20 mouse cellular contexts compared by ENCODE assay signal in the genomic region with DNA sequence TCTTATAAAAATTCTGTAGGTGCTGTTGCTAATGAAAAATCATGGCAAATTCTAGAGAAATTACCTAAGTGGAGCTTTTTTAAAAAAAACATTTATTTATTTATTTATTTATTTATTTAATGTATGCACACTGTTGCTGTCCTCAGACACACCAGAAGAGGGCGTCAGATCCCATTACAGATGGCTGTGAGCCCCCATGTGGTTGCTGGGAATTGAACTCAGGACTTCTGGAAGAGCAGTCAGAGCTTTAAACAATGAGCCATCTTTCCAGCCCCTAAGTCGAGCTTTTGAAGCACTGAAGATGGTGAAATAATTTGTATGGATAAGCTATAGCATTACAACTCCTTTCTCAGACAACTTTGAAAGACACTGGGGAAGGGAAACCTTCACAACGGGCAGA.
"Had no signal": no experiment of that assay in that cellular context is flagged by ENCODE, and none has a peak within 500 bp of the region (broad histone marks: within the 10 kb centered on the region; RNA-seq: fewer than 3 reads in every experiment).

No protein-coding gene starts in this region.

- ATAC-seq: intestine, postnatal 0 days; liver, embryonic 12.5 days; midbrain, embryonic 15.5 days had no signal

- H3K36me3 ChIP-seq: liver, embryonic 12.5 days; liver, embryonic 15.5 days; midbrain, embryonic 15.5 days; stomach, embryonic 15.5 days had no signal

- DNase-seq: kidney, adult 2 months; kidney, postnatal 36 days; liver; lung, adult 18-20 months; lung, postnatal 36 days; retina, postnatal 1 day; right cerebral cortex, postnatal 25 days; spleen, adult 18-20 months; thymus, postnatal 14 days; thymus, postnatal 4 days had no signal

- H3K27ac ChIP-seq: kidney, postnatal 0 days; limb, embryonic 13.5 days; liver, embryonic 12.5 days; liver, embryonic 15.5 days; midbrain, embryonic 15.5 days; neural tube, embryonic 13.5 days; stomach, embryonic 15.5 days had no signal

- H3K4me2 ChIP-seq: limb, embryonic 13.5 days; liver, embryonic 12.5 days; liver, embryonic 15.5 days; midbrain, embryonic 11.5 days; midbrain, embryonic 15.5 days; neural tube, embryonic 13.5 days; stomach, embryonic 15.5 days had no signal

- H3K9ac ChIP-seq: limb, embryonic 13.5 days; liver, embryonic 12.5 days; liver, embryonic 15.5 days; midbrain, embryonic 15.5 days; neural tube, embryonic 13.5 days; stomach, embryonic 15.5 days had no signal

- H3K4me1 ChIP-seq: limb, embryonic 13.5 days; liver, embryonic 15.5 days; midbrain, embryonic 15.5 days; neural tube, embryonic 13.5 days; stomach, embryonic 15.5 days had no signal

- H3K9me3 ChIP-seq: limb, embryonic 13.5 days; liver, embryonic 12.5 days; liver, embryonic 15.5 days; midbrain, embryonic 15.5 days; neural tube, embryonic 13.5 days; stomach, embryonic 15.5 days had no signal

- H3K4me3 ChIP-seq: limb, embryonic 13.5 days; liver, embryonic 12.5 days; liver, embryonic 15.5 days; midbrain, embryonic 15.5 days; myocyte; neural tube, embryonic 13.5 days; stomach, embryonic 15.5 days had no signal

- H3K27me3 ChIP-seq: limb, embryonic 13.5 days; liver, embryonic 12.5 days; liver, embryonic 15.5 days; midbrain, embryonic 15.5 days; neural tube, embryonic 13.5 days; stomach, embryonic 15.5 days had no signal
